Mouse (Mus musculus) spleen, adult 2 months (tissue): ENCODE measurements around the gene Ncmap. TPM values are rescaled to one million over a fixed set of nuclear protein-coding genes. Genes with fewer than 3 reads are reported as not detected.

Experiments
- DNase-seq, 2 experiments: peaks; one replicate each; pipeline versions ENCODE4 v3.0.0 to v3.0.0-alpha.2; 2012 to 2021; ENCODE audit warnings: low spot score in 2 of 2, low read depth in 1 of 2
- H3K27ac ChIP-seq: fragments of 200-500 bp; 2 replicates; pipeline ENCODE4 v1.5.1; 2012; ENCODE audit warnings: low read length, inconsistent platforms; ENCODE audit not compliant: insufficient read depth
- H3K27me3 ChIP-seq: fragments of 200-500 bp; 2 replicates; pipeline ENCODE4 v1.6.1; 2012; ENCODE audit warnings: mild to moderate bottlenecking, moderate library complexity, low read length, inconsistent platforms; ENCODE audit not compliant: control insufficient read depth, insufficient read depth
- H3K36me3 ChIP-seq: fragments of 200-500 bp; 2 replicates; pipeline ENCODE4 v1.6.1; 2012; ENCODE audit warnings: mild to moderate bottlenecking, low read length, inconsistent platforms; ENCODE audit not compliant: control insufficient read depth, insufficient read depth
- H3K4me1 ChIP-seq: fragments of 200-500 bp; 2 replicates; pipeline ENCODE4 v1.6.1; 2011; ENCODE audit warnings: inconsistent platforms; ENCODE audit not compliant: control insufficient read depth, insufficient read depth, insufficient read length
- H3K4me3 ChIP-seq: fragments of 200-500 bp; 2 replicates; pipeline ENCODE4 v1.5.1; 2011; ENCODE audit warnings: mild to moderate bottlenecking, inconsistent platforms; ENCODE audit not compliant: insufficient read depth, insufficient read length; ENCODE audit errors: extremely low read depth
- CTCF ChIP-seq: fragments of 200-500 bp; IDR thresholded peaks from 2 replicates; pipeline ENCODE4 v1.5.1; 2011; ENCODE audit warnings: mild to moderate bottlenecking, inconsistent platforms; ENCODE audit not compliant: insufficient read depth, insufficient read length, insufficient replicate concordance; ENCODE audit errors: extremely low read depth
- POLR2A ChIP-seq: fragments of 200-500 bp; IDR thresholded peaks from 2 replicates; pipeline ENCODE4 v1.6.1; 2011; ENCODE audit warnings: low read depth, low read length, inconsistent platforms
- WGBS: fragments of 180-500 bp; shearing (Covaris S2); methylation state at CpG from one replicate; pipeline ENCODE4 v1.1.7; 2018; 5-methylcytosine and 5-hydroxymethylcytosine counted together
- polyA plus RNA-seq: library from polyadenylated mRNA; depleted of rRNA; stranded (reverse); fragments of >200 nt; gene quantifications from 2 replicates; pipeline ENCODE4 v1.2.3, GENCODE M21; 2012; rRNA removed

Gene Ncmap
- polyA plus RNA-seq, result 0.83 and 1.2 TPM in 2 replicates

GRCm38 (mm10) chr4:135397991-135398390 lies at the start of gene Ncmap:
TSS of gene Ncmap (minus strand) at chr4:135398227.
- H3K4me3 ChIP-seq, result no peak within 1 kb of the TSS; the same call in 1 of the 2 replicates
- WGBS, result 3% methylated on average over 29 of the region's 29 CpGs
- H3K27me3 ChIP-seq, result peaks cover 7% of the 10 kb centered on the region
- no peak within 1 kb of the TSS for H3K27ac ChIP-seq
- no peak for DNase-seq
- TF ChIP-seq POLR2A, result no peak
- no peak for TF ChIP-seq CTCF
- H3K4me1 ChIP-seq, result no peaks in the 10 kb centered on the region
- no peaks in the 10 kb centered on the region for H3K36me3 ChIP-seq

GRCm38 (mm10) chr4:135442473-135442872 lies 44.4 kb upstream of the Ncmap start:
- Histone ChIP-seq H3K4me1 (peaks cover 5% of the 10 kb centered on the region; the same call in 1 of the 2 replicates), H3K27me3 (no peaks in the 10 kb centered on the region), H3K27ac (no peak overlapping the region), H3K4me3 (no peak overlapping the region), H3K36me3 (no peaks in the 10 kb centered on the region)
- no peak for DNase-seq
- WGBS, result 76% methylated on average over 5 of the region's 5 CpGs
- TF ChIP-seq POLR2A, result no peak
- no peak for TF ChIP-seq CTCF

DNA sequence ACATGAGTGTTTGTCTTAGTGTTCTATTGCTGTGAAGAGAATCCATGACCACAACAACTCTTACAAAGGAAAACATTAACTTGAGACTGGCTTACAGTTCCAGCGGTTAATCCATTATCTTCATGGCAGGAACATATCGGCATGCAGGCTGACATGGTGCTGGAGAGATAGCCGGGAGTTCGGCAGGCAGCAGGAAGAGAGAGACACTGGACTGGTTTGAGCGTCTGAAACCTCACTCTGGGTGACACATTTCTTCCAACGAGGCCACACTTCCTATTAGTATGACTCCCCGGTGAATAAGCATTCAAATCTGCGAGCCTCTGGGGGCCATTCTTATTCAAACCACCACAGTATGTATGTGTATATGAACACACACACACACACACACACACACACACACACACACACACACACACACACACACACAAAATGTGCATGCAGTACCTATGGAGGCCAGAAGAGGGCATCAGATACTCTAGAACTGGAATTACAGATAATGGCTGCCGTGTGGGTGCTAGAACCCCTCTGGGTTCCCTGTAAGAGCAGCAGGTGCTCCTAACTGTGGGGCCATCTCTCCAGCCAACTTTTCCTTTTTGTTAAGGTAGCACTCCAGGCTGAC lies 42.0 kb upstream of the Ncmap start:
- peaks cover 8% of the 10 kb centered on the region; the same call in 1 of the 2 replicates for H3K4me1 ChIP-seq
- DNase-seq, result peak; percentile 23 to 68
- H3K36me3 ChIP-seq, result no peaks in the 10 kb centered on the region
- TF ChIP-seq CTCF (peak; percentile 10; the same call in 1 of the 2 replicates), POLR2A (no peak)
- peak overlapping the region; percentile 72; the same call in 1 of the 2 replicates for H3K27ac ChIP-seq
- WGBS, result 17% methylated on average over 9 of the region's 9 CpGs
- no peaks in the 10 kb centered on the region for H3K27me3 ChIP-seq
- H3K4me3 ChIP-seq, result no peak overlapping the region

DNA sequence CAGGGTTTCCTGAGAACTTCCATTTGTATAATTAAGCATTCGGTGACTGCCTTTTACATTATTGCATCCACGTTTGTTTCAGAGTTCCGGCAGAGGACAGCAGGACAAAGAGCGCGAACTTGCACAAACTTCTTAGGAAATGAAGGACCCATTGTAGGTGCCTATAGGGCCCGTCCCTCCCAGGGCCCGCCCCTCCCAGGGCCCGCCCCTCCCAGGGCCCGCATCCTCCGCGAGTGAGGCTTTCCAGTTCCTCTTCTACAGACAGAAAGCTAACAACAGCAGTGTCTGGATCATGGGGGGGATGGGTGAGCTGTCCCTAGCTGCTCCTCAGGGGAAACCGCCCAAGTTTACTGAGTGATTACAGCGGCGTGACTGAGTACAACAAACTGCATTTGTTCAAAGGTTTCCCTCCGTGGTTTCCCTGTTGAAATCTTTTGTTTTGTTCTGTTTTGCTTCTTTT lies 41.2 kb upstream of the Ncmap start:
- Histone ChIP-seq H3K4me1 (peaks cover 8% of the 10 kb centered on the region; the same call in 1 of the 2 replicates), H3K36me3 (no peaks in the 10 kb centered on the region), H3K4me3 (peak overlapping the region; percentile 31; the same call in 1 of the 2 replicates), H3K27ac (peak overlapping the region; percentile 80), H3K27me3 (no peaks in the 10 kb centered on the region)
- WGBS, result under 1% methylated on average over 15 of the region's 15 CpGs
- no peak for TF ChIP-seq POLR2A
- TF ChIP-seq CTCF, result no peak
- peak; percentile 71 to 72 for DNase-seq

DNA sequence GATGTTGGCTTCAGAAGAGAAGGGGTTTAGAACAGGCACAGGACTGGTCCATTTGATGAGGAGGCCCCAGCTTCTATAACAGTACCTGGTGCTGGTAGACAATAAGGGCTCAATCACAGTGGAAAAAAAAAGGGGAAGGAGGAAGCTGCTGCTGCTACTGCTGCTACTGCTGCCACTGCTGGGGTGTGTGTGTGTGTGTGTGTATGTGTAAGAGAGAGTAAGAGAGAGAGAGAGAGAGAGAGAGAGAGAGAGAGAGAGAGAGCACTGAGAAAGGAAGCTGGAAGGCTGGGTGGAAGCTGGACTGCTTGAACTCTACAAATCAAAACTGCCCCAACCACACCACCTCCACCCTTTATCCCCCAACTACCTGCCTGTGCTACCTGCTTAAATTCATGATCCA lies 39.9 kb upstream of the Ncmap start:
- Histone ChIP-seq H3K27me3 (no peaks in the 10 kb centered on the region), H3K4me1 (peaks cover 8% of the 10 kb centered on the region; the same call in 1 of the 2 replicates), H3K27ac (no peak overlapping the region), H3K36me3 (no peaks in the 10 kb centered on the region), H3K4me3 (no peak overlapping the region)
- TF ChIP-seq CTCF (no peak), POLR2A (no peak)
- no peak for DNase-seq

GRCm38 (mm10) chr4:135436291-135436690 lies 38.3 kb upstream of the Ncmap start:
- Histone ChIP-seq H3K27ac (no peak overlapping the region), H3K27me3 (no peaks in the 10 kb centered on the region), H3K4me1 (peaks cover 8% of the 10 kb centered on the region; the same call in 1 of the 2 replicates), H3K4me3 (no peak overlapping the region), H3K36me3 (no peaks in the 10 kb centered on the region)
- WGBS, result 43% methylated on average over 13 of the region's 13 CpGs
- TF ChIP-seq CTCF, result no peak
- TF ChIP-seq POLR2A, result no peak
- no peak for DNase-seq

- peaks cover 6% of the 10 kb centered on the region; the same call in 1 of the 2 replicates for H3K4me1 ChIP-seq
- peak overlapping the region; percentile 65 for H3K4me3 ChIP-seq
- DNase-seq, result no peak
- H3K36me3 ChIP-seq, result no peaks in the 10 kb centered on the region
- H3K27ac ChIP-seq, result peak overlapping the region; percentile 64
- no peaks in the 10 kb centered on the region for H3K27me3 ChIP-seq
- 40% methylated on average over 11 of the region's 11 CpGs for WGBS
- no peak for TF ChIP-seq CTCF
These were observed 36.4 kb upstream of the Ncmap start for GRCm38 (mm10) chr4:135434395-135434789.
